Comparison of ENCODE assay signal across 20 mouse cellular contexts in genomic region chr1:167042558-167042957, GRCm38 (mm10). TPM values are rescaled to one million over a fixed set of nuclear protein-coding genes. Genes with fewer than 3 reads are reported as not detected.
DNase-seq lines count a peak whose midpoint lies in the region; ATAC-seq lines count a peak whose summit lies in the region.
"Had no signal": no experiment of that assay in that cellular context is flagged by ENCODE, and none has a peak within 500 bp of the region (broad histone marks: within the 10 kb centered on the region; RNA-seq: fewer than 3 reads in every experiment).

No protein-coding gene starts in this region.

- intact Hi-C loops in heart, postnatal 10 days (cut with DNase I): no loop called here

- H3K4me2 ChIP-seq in heart, embryonic 12.5 days: no peak overlapping the region

- peak; percentile 91 for DNase-seq in heart, adult 11 months
- peak; percentile 11 for DNase-seq in heart, adult 8-10 months (ENCODE audit: low spot score)
- DNase-seq in heart, postnatal 10 days: no peak
- DNase-seq: adrenal gland, adult 2 months; adrenal gland, adult 8-10 months; adrenal gland, postnatal 10 days; adrenal gland, postnatal 14 days; adrenal gland, postnatal 25 days; adrenal gland, postnatal 36 days; B cell, adult 2 months; cerebellum, adult 11 months; cerebellum, adult 11-12 months; cerebellum, adult 18-20 months had no signal

- no peak overlapping the region for H3K4me3 ChIP-seq in heart, embryonic 12.5 days

- H3K9ac ChIP-seq in heart, embryonic 12.5 days: no peak overlapping the region

- WGBS in heart, embryonic 12.5 days: 74% methylated on average over 6 of the region's 6 CpGs

- H3K4me1 ChIP-seq in heart, embryonic 12.5 days (replicated peaks): peaks cover 13% of the 10 kb centered on the region

- H3K36me3 ChIP-seq in heart, embryonic 12.5 days: no peaks in the 10 kb centered on the region
- H3K36me3 ChIP-seq: G1E had no signal

- no peaks in the 10 kb centered on the region for H3K27me3 ChIP-seq in heart, embryonic 12.5 days (replicated peaks)
- H3K27me3 ChIP-seq: Patski had no signal

- H3K27ac ChIP-seq in heart, embryonic 12.5 days (ENCODE audit: poor library complexity, severe bottlenecking): no peak overlapping the region

- ATAC-seq in heart, embryonic 12.5 days (ENCODE audit: insufficient number of reproducible peaks, low FRiP score): no peak
- ATAC-seq: activated CD4-positive, CD25-positive, alpha-beta regulatory T cell, adult 4 months; CD4-positive, CD25-positive, alpha-beta regulatory T cell, adult 4 months; Patski had no signal

- H3K9me3 ChIP-seq in heart, embryonic 12.5 days (replicated peaks): no peaks in the 10 kb centered on the region

RNA-seq across cellular contexts. Expression of gene Fam78b, which starts 41.3 kb away (rescaled TPM):
- polyA plus RNA-seq in heart, embryonic 12.5 days (2016; fragmentation: Nextera tagmentation; extraction: Ambion mirVana): 0.91 and 1.0 TPM in 2 replicates
- 1 to 10 TPM; 2.3 to 3.8 (median 3.1) TPM for total RNA-seq in heart, adult 8-10 months (2022)
- 1 to 10 TPM; 4.9 to 7.1 TPM for total RNA-seq in heart, postnatal 10 days (2021)
- total RNA-seq: CH12.LX, MEL had no signal
- polyA plus RNA-seq: activated CD4-positive, CD25-positive, alpha-beta regulatory T cell, adult 4 months; G1E; Patski had no signal

Comparison
In these comparisons a context has a peak if more than half of its experiments do, and no peak if none do; other contexts are left out.
1. DNase-seq: peak in heart, adult 11 months (single experiment) and heart, adult 8-10 months (single experiment); none in heart, postnatal 10 days (0 of 2).